Mouse (Mus musculus) brain, embryonic 14.5 days (tissue): ENCODE measurements at regions not wholly inside any gene's neighbourhood (a gene's known extent, or its start where the extent isn't known, plus 50 kb on each side); places are given as distances from the start of the nearest gene placed in this dataset.

Experiments used
- CTCF ChIP-seq: fragments of 200-500 bp; IDR thresholded peaks from 2 replicates; pipeline ENCODE4 v1.5.1; 2012; ENCODE audit warnings: inconsistent platforms, mild to moderate bottlenecking, moderate library complexity, borderline replicate concordance; ENCODE audit not compliant: insufficient read depth, insufficient read length; ENCODE audit errors: extremely low read depth
- POLR2A ChIP-seq: fragments of 200-500 bp; IDR thresholded peaks from 2 replicates; pipeline ENCODE4 v1.6.1; 2012; ENCODE audit warnings: mild to moderate bottlenecking, inconsistent platforms, borderline replicate concordance; ENCODE audit not compliant: poor library complexity, insufficient read depth, insufficient read length, severe bottlenecking; ENCODE audit errors: extremely low read depth

DNA sequence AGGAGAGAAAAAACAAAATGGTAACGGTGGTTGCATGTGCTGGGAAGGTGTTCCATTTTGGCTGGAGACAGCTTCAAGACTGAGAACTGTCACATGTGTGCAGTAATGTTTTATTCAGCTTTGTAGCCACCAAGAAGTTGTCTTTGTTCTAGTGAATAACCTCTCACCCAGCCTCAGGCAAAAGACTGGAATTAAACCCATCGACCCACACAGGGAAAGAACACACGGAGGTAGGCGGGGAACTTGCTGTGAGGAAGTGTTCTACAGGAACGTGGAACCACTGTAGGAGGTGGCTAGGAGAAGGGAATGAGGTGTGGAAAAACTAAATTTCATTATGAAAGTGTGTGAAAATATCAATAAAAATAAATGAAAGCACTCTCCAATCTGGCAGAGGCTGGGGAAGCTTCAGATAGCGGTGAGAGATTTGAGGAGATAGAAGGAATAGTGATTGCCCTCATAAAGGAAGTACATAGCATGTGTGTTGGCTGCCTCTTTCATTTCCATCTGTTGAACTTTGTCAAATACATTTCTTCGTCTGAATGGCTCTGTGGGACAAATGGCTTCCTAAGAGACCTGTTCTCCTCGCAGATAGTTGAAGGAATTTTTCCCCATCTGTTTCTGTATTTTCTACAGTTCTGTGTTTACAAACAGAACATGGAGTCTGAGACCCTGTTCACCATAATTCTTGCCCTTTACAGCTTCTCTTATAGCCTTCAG is 286.9 kb upstream of the Zic1 start:
- TF ChIP-seq CTCF (no peak), POLR2A (no peak)
